Mouse (Mus musculus) embryonic fibroblast, embryonic 13.5 days (primary cell): ENCODE results near the gene Zbed5. TPM values are rescaled to one million over a fixed set of nuclear protein-coding genes. Genes with fewer than 3 reads are reported as not detected.
"Not testable (repeated sequence)": the region's sequence is repeated elsewhere in the genome, so short reads cannot be mapped to it uniquely, and the experiment has no call there.

Source experiments
- H3K27ac ChIP-seq: 2 replicates; pipeline ENCODE4 v1.5.1; 2012; ENCODE audit warnings: low read length, control low read depth, inconsistent platforms; ENCODE audit not compliant: insufficient read depth
- H3K4me1 ChIP-seq: 2 replicates; pipeline ENCODE4 v1.6.1; 2011; ENCODE audit warnings: low read length; ENCODE audit not compliant: control insufficient read depth, insufficient read depth
- H3K4me3 ChIP-seq: 2 replicates; pipeline ENCODE4 v1.5.1; 2011; ENCODE audit warnings: mild to moderate bottlenecking, control low read depth, low read length; ENCODE audit not compliant: insufficient read depth
- CTCF ChIP-seq: IDR thresholded peaks from 2 replicates; pipeline ENCODE4 v1.5.1; 2011; ENCODE audit warnings: mild to moderate bottlenecking, control low read depth, low read length, moderate library complexity, borderline replicate concordance; ENCODE audit not compliant: insufficient read depth
- POLR2A ChIP-seq: IDR thresholded peaks from 2 replicates; pipeline ENCODE4 v1.6.1; 2011; ENCODE audit warnings: low read depth, mild to moderate bottlenecking, control low read depth, low read length, moderate library complexity
- polyA plus RNA-seq: library from polyadenylated mRNA; stranded (reverse); fragments of >200 nt; gene quantifications from 2 replicates; pipeline ENCODE4 v1.2.4, GENCODE M21; 2011; ENCODE audit warnings: low read depth; ENCODE audit not compliant: missing spikeins, insufficient read length

Zbed5 gene
- polyA plus RNA-seq, 1 experiment = 3.4 TPM

GRCm38 (mm10) chr5:129907775-129908174 lies 12.3 kb downstream of the Zbed5 start:
- Histone ChIP-seq H3K4me3 (peak overlapping the region; percentile 72), H3K27ac (no peak overlapping the region), H3K4me1 (no peaks in the 10 kb centered on the region)
- TF ChIP-seq POLR2A = no peak
- no peak for TF ChIP-seq CTCF

- Histone ChIP-seq H3K4me1 (no peaks in the 10 kb centered on the region), H3K27ac (0 out of 2 replicates have a peak within 1 kb of the TSS, but pooled peaks have one; percentile 20), H3K4me3 (peak within 1 kb of the TSS; percentile 72)
Observed at GRCm38 (mm10) chr5:129908242-129908965, 12.9 kb downstream of the Zbed5 start, which contains the start of gene Nupr1l. Gene Nupr1l (plus strand): TSS chr5:129908540.

DNA sequence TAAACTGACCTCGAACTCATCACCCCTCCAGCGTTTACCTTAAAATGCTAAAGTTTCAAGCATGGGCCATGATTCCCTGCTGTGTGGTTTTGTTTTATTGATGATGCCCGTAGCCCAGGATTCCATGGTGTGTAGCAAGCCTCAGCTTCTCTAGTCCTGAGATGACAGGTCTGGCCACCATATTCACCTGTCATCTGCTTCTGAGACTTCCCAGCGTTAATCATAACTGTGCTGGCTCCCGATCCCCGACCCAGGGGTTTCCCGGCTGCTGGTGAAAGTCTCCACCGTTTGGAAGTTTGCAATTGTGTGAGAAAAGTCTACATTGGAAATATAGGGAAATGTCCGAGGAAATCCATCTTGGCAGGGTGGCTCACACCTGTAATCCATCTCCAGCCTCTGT lies 13.6 kb downstream of the Zbed5 start:
- H3K4me3 ChIP-seq = peak overlapping the region; percentile 60; the same call in 1 of the 2 replicates
- no peak overlapping the region for H3K27ac ChIP-seq
- H3K4me1 ChIP-seq = no peaks in the 10 kb centered on the region
- TF ChIP-seq CTCF (no peak), POLR2A (no peak)

More at GRCm38 (mm10) chr5:129908242-129908965, 12.9 kb downstream of the Zbed5 start, which contains the start of gene Nupr1l:
- TF ChIP-seq CTCF (0 out of 2 replicates have a peak, but pooled peaks have one; percentile 13), POLR2A (peak; percentile 72)

DNA sequence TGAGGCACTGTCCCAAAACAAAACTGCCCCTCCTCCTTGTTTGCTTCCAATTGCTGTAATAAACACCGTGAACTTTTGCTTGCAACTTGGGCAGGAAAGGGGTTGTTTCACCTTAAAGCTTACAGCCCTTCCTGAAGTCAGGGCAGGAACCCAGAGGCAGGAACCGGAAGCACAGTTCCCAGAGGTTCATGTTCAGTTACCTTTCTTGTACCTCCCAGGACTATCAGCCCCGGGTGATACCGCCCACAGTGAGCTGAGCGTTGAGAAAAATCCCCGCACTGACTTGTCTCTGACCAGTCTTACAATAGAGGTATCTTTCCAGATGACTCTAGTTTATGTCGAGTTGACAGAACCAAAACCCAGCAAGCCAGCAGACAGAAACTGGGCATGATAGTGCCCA lies 14.1 kb downstream of the Zbed5 start:
- TF ChIP-seq POLR2A (no peak), CTCF (no peak)
- Histone ChIP-seq H3K27ac (no peak overlapping the region), H3K4me1 (no peaks in the 10 kb centered on the region), H3K4me3 (no peak overlapping the region)

DNA sequence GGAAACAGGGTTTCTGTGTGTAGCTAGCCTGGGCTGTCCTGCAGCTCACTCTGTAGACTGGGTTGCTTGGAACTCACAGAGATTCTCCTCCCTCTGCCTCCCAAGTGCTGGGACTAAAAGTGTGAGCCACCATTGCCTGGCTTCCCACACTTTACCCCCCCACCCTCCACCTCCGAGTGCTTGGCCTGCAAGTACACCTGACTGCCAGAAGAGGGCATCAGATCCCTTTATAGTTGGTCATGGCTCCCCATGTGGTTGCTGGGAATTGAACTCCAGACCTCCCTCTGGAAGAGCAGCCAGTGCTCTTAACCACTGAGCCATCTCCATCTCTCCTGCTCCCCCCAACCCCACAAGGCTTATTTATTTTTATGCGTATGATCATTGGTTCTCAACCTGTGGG lies 18.5 kb downstream of the Zbed5 start:
- H3K4me3 ChIP-seq = no peak overlapping the region
- no peaks in the 10 kb centered on the region for H3K4me1 ChIP-seq
- no peak overlapping the region for H3K27ac ChIP-seq
- TF ChIP-seq CTCF = peak; percentile 28; the same call in 1 of the 2 replicates
- TF ChIP-seq POLR2A = no peak

DNA sequence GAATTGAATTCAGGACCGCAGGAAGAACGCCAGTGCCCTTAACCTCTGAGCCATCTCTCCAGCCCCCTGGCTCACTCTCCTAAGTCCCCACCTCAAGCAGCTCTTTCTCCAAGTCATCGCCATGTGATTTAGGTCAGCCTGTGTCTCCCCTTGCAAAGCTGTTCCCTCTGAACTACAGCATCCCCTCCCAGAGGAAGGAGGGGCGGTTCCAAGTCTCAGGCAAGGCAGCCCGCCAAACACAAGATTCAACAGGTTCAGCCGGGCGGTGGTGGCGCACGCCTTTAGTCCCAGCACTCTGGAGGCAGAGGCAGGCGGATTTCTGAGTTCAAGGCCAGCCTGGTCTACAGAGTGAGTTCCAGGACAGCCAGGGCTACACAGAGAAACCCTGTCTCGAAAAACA lies 20.0 kb downstream of the Zbed5 start:
- not testable (repeated sequence) for H3K4me1 ChIP-seq, H3K4me3 ChIP-seq, H3K27ac ChIP-seq

- Histone ChIP-seq H3K4me3 (no peak overlapping the region), H3K4me1 (no peaks in the 10 kb centered on the region), H3K27ac (no peak overlapping the region)
- TF ChIP-seq POLR2A (no peak), CTCF (no peak)
Observed at GRCm38 (mm10) chr5:129918065-129918651, 22.6 kb downstream of the Zbed5 start.

DNA sequence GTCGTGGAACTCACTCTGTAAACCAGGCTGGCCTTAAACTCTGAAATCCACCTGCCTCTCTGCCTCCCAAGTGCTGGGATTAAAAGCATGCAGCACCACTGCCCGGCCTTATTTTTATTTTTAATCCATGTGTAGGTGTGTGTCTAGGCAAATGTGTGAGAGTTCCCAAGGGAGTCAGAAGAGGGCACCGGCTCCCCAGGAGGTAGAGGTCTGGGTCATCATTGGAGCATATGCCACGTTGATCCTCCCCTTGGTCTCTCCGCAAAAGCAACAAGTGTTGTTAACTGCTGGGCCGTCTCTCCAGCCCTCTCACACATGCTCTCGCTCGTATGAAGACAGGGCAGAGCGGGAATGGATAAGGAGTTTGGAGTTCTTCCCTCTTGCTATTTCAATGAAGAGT lies 23.2 kb downstream of the Zbed5 start:
- H3K4me3 ChIP-seq = no peak overlapping the region
- TF ChIP-seq CTCF = no peak
- H3K4me1 ChIP-seq = no peaks in the 10 kb centered on the region
- H3K27ac ChIP-seq = no peak overlapping the region

DNA sequence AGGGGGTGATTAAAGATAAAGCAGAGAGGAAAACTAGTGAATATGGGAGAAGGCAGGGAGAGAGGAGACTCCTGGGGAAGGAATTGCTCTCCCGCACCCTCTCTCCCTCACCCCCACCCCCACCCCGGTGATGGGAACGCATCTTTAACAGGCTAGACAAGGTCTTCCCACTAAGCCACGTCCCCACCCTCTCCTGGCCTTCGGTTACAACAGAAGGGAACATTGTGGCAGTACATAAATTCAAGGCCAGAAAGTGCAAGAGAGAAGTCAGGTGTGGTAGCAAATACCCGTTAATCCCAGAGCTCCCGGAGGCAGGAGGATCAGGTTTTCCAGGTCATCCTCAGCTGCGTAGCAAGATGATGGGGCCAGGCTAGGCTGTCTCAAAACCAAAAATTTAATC lies 23.8 kb downstream of the Zbed5 start:
- H3K27ac ChIP-seq = no peak overlapping the region
- no peak overlapping the region for H3K4me3 ChIP-seq
- no peak for TF ChIP-seq CTCF
- TF ChIP-seq POLR2A = no peak
- no peaks in the 10 kb centered on the region for H3K4me1 ChIP-seq

- no peak for TF ChIP-seq CTCF
- no peak for TF ChIP-seq POLR2A
Observed at GRCm38 (mm10) chr5:129921972-129922371, 26.4 kb downstream of the Zbed5 start.

More at GRCm38 (mm10) chr5:129921972-129922371, 26.4 kb downstream of the Zbed5 start:
- H3K4me1 ChIP-seq = no peaks in the 10 kb centered on the region
- no peak overlapping the region for H3K27ac ChIP-seq
- no peak overlapping the region for H3K4me3 ChIP-seq
